Mouse (Mus musculus) left cerebral cortex, postnatal 4 days (tissue): Measurements from ENCODE around the gene Mars2. TPM values are rescaled to one million over a fixed set of nuclear protein-coding genes. Genes with fewer than 3 reads are reported as not detected.

Experiments used
- DNase-seq: peaks from one replicate; pipeline ENCODE4 v3.0.0-alpha.2; 2022
- intact Hi-C: fragments of 180-260 bp; cut with DNase I; formaldehyde crosslinking; loops from one replicate; pipeline ENCODE4 v1.15.1; 2025
- total RNA-seq, 2 experiments: library from RNA; stranded (reverse); gene quantifications; 2 replicates each; pipeline ENCODE4 v1.2.3; 2021

The Mars2 gene
- 10 to 100 TPM; 16.8 to 20.0 TPM for total RNA-seq

DNA sequence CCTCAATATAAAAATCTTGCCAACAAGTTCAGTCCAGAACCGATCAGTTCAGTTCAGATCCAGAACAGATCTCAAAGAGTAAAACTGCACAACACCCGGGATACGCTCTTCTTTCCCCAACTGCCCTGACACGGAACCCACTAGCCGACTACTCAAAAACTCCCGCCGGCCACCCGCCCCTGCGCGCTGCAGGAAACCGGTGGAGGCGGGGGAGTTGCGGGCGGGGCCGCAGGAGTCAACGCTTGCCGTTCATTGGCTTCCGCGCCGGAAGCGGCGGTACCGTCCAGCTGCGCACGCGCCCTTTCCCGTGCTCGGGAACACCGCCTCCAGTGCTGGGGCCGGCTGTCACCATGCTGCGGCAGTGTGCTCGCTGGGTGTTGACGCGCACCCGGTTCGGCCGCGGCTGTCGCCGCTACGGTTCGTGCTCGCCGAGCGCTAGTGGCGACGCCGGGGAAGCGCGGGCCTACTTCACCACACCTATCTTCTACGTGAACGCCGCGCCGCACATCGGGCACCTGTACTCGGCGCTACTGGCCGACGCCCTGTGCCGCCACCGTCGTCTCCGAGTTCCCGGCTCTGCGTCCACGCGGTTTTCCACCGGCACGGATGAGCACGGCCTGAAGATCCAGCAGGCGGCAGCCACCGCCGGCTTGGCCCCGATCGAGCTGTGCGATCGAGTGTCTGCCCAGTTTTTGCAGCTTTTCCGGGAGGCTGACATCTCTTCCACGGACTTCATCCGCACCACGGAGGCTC lies at the start of gene Mars2:
Gene Mars2 (plus strand): TSS at position 288 of the 753 bp plus-strand sequence.
- intact Hi-C loops, result loop anchor here (10.0 kb wide), 1 partner anchor 128 kb away; the partner anchor contains the start of gene Boll
- DNase-seq, result peak; percentile 97

DNA sequence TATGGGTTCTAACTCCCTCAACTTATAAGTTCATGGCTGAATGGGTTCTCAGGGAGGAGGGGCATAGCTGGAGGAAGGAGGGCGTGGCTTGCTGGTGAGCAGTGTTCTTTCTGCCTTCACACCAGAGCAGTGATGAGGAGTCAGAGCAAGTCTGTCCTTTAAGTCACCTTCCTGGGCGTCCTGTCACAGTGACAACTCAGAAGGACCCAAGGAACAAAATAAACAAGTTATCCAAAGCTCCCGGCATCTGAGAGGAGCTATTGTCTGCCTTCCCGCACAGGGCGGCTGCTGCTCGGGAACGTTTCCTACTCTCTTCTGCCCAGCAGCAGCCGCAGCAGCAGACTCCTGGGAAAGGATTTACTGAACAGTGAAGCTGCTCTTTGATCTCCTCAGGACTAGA lies 45.0 kb upstream of the Mars2 start:
- no peak for DNase-seq
- intact Hi-C loops, result no loop called here

DNA sequence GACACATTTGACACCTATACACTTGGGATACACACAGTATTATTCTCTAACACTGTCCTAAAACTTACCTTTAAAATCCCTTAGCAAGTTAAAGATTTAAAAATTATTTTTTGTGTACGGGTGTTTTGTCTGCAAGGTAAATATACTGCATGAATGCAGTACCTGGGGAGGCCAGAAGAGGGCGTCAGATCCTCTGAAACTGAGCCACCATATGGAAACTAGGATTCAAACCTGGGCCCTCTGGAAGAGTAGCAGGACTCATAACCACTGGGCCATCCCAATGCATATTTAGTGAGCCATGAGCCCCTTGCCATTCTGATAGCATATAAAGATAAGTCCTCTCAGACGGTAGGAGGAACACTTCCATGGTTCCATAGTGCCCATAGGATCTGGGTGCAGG lies 44.2 kb upstream of the Mars2 start:
- intact Hi-C loops, result no loop called here
- peak; percentile 28 for DNase-seq

DNA sequence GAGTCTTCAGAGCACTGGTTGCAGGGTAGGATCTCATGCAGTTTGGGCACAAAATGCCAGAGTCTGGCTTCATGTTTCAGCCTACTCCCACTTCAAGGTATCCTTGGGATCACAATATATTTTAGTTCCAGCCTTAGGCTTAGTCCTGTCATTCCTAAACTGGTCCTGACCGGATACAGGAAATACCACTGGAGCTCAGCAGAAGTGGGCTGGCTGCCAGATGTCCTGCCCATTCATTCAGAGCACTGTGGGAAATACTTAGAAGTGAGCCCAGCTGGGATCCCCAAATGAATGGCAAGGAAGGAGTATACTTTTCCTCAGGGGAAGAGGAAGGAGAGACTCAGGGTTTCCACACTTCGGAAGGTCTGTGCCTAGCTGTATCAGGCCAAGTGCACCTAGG lies 43.7 kb upstream of the Mars2 start:
- peak; percentile 60 for DNase-seq

DNA sequence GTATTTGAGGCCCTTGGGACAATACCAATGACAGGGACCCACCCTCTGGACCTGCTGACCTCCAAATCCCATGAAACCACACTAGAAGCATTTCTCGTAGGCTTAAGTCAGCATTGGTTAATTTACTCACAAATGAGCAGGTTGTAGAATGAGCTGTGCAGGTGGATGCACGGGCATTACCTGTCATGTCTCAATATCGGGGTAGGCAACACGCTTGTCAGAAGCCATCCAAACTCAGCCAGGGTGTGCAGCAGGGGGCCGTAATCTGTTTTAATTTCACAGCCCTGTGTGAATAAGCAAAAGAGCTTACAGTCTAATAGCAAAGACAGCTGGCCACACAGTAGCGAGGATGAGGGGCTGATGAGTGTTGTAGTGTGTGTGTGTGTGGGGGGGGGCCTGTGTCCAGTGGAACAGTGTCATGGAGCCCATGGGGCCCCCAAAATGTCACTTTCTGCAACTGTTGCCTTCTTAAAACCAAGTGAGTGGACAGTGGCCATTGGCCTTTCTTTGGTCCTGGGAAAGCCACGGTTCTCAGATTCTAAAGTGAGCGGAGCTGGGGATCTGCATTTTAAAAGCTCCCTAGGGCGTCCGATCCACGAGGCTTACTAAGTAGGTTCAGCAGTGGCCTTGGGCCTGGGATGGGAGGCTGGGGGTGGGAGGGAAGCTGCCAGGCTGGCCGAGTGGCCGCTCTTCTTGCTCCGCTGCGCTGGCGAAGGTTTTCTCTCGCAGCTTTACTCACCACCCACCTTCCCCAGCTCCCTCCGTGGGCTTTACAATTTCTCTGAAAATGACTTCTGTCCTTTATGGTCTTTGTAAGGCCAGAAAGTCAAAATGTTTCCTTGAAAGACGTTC lies 42.7 kb upstream of the Mars2 start:
- intact Hi-C loops, result no loop called here
- peak; percentile 31 for DNase-seq

More for the DNA sequence above, 43.7 kb upstream of the Mars2 start:
- intact Hi-C loops, result no loop called here

DNA sequence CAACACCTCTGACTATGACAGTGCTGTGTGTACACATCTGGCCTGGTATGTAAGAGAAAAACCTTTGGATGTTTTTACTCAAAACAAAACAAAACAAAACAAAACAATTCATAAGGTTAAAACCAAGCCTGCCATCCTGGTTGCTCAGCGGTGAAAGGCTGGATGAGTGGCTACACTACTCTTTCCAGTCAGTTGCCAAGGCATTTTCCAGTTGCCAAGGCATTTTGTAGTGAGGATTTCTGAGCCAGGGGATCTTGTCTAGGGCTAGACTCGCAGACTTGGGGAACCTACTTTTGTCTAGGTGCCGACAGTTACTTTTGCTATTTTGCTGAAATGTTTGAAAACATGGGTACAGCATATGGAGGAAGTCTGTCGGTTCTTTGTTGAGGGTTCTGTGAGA lies 42.0 kb upstream of the Mars2 start:
- DNase-seq, result no peak
- intact Hi-C loops, result no loop called here

DNA sequence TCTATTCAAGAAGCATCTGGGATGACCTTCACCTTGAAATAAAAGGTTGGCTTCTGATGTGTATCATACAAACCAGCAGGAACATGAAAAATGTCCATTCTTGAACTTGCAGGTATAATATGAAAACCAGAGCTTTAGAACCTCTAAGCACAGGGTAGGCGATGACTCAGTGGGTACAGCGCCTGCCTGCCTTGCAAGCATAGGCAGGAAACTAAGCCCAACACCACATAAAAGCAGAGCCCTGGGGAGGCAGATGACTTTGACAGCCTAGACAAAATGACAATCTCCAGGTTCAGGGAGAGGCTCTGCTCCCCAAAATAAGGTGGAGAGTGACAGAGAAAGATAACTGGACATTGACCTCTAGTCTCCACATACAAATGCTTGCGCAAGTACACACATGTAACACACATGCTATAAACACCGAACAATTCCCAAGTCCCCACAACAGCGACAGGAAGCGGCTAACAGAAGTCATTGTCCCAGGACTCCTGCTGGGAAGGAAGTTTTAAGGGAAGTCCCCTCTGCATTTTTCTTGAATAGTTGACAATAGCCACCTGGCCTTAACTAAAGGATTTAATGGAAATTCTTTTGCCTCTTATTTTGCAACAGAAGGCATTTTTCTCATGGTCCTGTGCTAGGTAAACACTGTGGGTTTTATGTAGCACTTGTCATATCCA lies 40.5 kb upstream of the Mars2 start:
- no peak for DNase-seq
- intact Hi-C loops, result no loop called here

DNA sequence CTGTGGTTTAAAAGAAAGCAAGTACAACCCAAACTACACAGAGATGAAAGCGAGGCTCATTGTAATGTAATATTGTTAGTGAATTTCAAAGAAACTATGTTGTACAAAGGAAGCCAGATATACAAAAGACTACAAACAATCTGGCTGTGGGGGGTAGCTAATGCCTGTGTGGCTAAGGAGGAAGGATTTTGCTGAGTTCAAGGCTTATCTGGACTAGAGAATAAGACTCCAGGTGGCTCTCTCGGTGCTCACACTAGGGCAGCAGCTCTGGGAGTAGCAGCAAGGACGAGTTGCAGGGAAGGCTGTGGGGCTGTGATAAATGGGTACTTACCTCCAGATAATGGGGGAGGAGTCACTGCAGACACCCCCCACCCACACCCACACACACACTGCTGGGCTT lies 38.3 kb upstream of the Mars2 start:
- DNase-seq, result no peak
- intact Hi-C loops, result no loop called here

DNA sequence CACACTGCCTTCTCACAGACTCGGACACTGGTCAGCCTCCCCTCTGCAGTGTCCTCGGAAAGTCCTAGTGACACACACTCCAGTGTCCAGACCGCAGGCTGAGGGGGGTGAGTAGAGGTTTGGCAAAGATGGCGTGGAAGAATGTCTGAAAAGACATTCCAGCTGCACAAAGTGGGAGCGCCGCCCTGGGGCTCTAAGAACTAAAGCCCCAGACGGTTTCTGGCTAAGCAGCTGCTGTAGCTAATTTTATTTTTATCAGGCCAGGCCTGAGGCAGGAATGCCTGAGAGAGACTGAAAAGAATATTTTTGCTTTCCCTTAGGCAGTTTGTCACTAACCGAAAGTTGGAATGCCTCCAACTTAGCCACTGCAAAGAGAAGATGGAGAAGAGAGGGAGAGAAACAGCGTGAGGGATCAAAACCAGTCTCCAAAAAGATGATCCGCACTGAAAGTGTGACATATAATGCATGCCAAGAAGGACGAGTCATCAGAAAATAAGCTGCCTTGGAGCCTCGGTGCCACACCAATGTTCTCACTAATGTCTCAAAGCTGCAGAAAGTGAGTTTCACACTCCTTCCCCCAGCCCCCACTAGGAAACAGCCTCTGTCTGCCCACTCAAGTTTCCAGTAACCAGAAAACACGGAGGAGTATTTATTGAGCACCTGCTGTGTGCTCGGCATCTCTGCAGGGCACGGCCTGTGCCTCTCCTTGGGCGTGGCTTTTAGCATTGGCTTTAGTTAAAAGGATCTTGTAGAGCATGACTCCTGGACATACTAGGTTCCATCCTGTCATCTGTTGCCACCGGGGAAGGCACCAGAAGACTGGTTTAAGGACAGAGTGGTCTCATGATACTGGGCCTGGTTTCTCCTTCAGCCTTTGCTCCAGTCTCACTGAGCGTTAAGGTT lies 34.9 kb upstream of the Mars2 start:
- peak; percentile 35 for DNase-seq
- intact Hi-C loops, result no loop called here

DNA sequence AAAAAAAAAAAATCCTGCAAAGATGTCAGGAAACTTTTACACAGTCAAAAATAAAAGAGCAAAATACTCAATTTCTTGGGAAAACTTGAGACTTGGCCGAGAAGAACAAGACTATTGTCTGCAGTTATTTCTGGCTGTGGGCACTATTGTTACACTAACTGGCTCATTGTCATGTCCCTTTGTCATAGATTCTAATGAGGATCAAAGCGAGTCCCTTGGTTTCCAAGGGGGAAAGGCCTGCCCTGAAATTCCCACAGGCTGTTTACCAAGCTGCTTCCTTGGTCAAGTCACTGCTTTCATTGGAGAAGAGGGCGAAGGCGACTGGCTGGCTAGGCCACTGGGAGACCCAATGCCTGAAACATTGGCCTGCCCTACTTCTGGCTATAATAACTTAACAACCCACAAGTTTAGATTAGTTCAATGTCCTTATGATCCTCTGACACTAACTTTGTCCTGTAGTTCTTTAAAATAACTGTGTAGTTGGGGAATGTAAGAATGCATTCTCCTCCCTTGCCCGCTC lies 31.1 kb upstream of the Mars2 start:
- intact Hi-C loops, result no loop called here
- no peak for DNase-seq

DNA sequence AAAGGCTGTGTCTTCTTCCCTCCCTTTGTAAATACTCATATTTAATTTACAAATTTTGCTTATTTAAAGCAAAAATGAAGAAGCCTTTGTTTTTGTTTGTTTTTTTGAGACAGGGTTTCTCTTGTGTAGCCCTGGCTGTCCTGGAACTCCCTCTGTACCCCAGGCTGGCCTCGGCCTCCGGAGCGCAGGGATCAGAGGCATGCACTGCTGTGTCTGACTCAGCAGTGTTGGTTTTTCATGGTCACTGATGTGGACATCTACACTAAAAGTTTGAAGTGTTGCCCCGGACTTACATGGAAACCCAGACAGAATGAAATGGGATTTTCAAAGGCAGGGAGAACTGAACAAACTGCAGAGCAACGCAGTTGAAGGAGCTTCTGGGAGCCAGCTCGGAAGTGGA lies 29.4 kb upstream of the Mars2 start:
- no peak for DNase-seq
- intact Hi-C loops, result no loop called here

DNA sequence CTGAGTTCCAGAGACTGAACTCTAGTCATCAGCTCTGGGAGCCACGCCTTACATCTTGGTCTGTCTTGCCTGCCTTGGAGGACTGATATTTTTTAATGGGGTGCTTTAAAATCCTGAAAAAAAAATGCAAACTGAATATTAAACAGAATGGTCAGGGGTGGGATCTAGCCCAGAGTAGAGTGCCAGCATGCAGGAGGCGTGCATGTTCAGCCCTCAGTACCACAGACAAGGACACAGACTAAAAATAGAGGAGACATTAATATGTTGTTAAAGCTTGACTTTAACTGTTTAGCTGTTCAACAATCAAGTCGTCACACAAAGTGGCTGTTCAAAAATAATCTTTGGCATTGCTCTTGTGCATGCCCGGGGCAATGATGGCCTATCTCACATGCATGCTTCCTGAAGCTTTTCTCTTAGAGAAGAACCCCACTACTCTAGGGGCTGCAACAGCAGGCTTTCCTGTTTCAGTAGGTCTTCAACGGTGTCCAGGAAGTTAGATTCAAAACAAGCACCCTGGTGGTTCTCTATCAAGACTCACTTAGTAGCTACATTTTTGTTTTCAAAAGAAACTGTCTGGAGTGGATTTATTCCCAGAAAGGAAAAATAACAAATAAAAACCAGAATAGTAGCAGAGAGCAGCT lies 28.4 kb upstream of the Mars2 start:
- intact Hi-C loops, result no loop called here
- no peak for DNase-seq

DNA sequence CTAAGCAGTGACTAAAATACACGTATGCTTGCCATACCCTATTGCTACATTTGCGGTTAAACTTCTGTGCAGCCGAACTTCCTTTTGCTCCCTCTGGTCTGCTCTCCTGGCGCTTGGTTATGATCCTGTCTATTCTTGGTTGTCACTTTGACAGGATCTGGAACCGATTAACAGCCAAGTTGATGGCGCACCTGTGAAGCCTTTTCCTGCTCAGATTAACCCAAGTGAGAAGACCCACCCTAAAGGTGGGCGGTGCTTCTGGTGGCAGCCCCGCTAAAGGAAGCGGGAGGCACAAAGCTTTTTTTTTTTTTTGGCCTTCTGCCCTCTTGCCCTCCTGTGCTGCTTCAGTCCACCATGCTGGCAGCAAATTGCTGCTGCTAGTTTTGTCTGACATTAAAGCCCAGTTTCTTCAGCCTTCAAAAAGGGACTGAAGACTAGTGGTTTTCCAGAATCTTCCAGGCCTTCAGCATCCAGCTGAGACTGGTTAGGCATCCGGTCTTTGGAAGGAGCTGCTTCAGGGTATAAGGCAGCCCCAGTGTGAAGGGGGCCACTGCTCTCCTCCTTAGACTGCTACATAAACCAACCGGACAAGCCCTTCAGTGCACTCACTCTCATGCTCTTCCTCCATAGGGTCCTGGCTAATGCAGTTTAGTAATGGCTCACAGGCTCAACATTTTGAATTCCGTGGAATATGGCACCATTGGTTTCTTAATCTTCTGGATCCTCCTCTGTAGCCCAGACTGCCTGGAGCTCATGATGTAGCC lies 26.6 kb upstream of the Mars2 start:
- intact Hi-C loops, result no loop called here

DNA sequence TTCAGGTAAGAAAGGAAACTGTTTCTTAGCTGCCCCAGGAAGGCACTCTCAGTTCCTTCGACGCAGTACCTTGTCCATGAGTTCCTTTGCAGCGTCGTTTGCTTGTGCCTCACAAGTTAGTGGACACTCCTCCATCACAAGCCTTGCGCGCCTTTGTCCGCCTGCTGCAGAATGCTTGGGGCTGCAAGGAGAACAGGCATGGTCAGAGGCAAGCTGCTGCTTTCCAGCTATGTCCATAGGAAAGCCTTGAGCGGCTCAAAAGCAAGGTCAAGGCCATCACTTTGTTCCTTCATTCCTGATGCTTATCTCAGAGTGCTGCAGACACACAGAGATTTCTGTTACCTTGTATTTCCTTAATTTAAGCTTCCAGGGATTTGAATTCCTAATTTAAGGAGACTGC lies 25.9 kb upstream of the Mars2 start:
- no peak for DNase-seq
- intact Hi-C loops, result no loop called here

More for the DNA sequence above, 26.6 kb upstream of the Mars2 start:
- DNase-seq, result no peak

DNA sequence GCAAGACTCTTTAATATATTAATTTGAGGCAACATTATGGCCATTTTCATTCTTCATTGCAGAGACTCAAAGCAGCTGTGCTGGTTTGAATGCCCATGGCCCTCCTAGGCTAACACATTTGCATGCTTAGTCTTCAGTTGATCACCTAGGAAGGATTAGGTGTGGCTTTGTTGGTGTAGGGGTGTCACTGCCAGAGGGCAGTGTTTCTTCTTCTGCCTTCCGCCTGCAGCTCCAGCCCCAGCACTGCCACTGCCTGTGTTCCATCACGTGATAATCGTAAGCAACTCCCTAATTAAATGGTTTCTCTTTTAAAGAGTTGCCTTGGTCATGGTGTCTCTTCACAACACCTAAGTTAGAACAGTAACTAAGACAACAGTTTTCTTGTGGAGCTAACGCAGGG lies 24.2 kb upstream of the Mars2 start:
- intact Hi-C loops, result no loop called here

DNA sequence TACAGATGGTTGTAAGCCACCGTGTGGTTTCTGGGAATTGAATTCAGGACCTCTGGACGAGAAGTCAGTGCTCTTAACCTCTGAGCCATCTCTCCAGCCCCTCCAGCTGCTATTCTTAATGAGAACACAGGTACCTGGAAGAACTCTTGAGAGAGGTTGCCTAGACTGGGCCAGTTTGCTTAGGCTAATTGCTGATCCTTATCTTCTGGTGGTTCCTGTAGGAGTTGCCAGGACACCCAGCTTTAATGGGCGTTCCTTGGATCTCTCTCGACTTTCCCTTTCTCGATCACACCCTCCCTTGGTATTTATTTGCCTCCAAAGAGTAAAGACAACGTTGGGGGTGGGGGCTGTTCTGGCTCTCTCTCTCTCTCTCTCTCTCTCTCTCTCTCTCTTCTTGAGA lies 23.5 kb upstream of the Mars2 start:
- intact Hi-C loops, result no loop called here
- DNase-seq, result no peak

More for the DNA sequence above, 24.2 kb upstream of the Mars2 start:
- DNase-seq, result no peak

DNA sequence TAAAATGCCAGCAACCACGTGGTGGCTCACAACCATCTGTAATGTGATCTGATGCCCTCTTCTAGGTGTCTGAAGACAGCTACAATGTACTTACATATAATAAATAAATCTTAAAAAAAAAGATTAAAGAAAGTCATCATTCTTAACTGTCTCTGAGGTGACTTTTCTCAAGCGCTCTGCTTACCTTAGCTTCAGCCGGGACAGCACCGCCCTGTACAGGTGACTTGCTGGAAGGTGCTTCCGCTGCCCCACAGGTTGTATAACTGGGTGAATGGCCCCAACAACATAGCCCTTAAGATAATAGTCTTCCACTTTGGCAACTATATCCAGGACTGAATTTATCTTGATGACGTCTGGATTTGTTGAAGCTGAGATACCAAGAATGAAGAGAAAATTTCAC lies 23.0 kb upstream of the Mars2 start:
- intact Hi-C loops, result no loop called here
- no peak for DNase-seq

DNA sequence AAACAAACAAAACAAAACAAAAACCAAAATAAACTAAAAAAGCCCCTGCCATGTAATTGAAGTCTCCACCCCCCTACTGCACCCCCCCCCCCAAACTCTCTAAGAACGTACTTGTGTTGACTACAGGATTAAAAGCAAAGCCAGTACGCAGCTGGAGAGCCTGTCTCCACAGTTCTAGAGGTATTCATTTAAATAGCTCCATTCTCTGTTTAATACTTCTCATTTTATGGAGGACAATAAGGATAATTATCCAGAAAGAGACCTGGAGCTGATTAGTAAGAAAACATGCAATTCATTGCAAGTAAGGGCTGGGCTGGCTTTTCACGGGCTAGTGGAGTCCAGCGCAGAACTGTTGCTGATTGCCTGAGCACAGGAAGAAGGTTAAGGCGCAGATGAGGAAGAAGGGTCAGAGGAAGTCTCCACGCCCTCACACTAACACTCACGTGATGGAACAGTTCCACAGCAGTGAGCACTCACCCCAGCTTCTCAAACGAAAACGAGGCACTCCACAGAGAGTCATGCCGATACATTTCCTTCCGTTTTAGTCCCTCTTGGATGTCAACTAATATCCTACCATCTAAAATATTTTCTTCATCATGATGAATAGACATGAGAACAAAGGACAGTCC lies 21.7 kb upstream of the Mars2 start:
- no peak for DNase-seq
- intact Hi-C loops, result no loop called here
